In genomic region chr8:125395032-125395431, GRCm38 (mm10) we compare ENCODE assay signal across 16 mouse cellular contexts.
DNase-seq lines count a peak whose midpoint lies in the region; ATAC-seq and TF ChIP-seq lines count a peak whose summit lies in the region.
"Had no signal": no experiment of that assay in that cellular context is flagged by ENCODE, and none has a peak within 500 bp of the region (broad histone marks: within the 10 kb centered on the region; RNA-seq: fewer than 3 reads in every experiment).

No protein-coding gene starts in this region.

- intact Hi-C loops in left cerebral cortex, postnatal 4 days (cut with DNase I), result no loop called here
- intact Hi-C loops in left cerebral cortex, postnatal 25 days (cut with DNase I), result no loop called here
- intact Hi-C loops in gastrocnemius, postnatal 14 days (cut with DNase I; ENCODE audit: low total_unique reads), result no loop called here

- TF ChIP-seq EP300 in stomach, postnatal 0 days (optimal IDR thresholded peaks at IDR 0.05), result no peak

- no peak overlapping the region for H3K4me2 ChIP-seq in embryonic facial prominence, embryonic 14.5 days (ENCODE audit: low read depth, low read length)
- no peak overlapping the region for H3K4me2 ChIP-seq in stomach, postnatal 0 days (replicated peaks; ENCODE audit: low read depth)
- H3K4me2 ChIP-seq: neural tube, embryonic 13.5 days had no signal

- no peaks in the 10 kb centered on the region for H3K9me3 ChIP-seq in embryonic facial prominence, embryonic 14.5 days (ENCODE audit: control insufficient read depth, low read length)
- no peaks in the 10 kb centered on the region for H3K9me3 ChIP-seq in embryonic facial prominence, embryonic 10.5 days
- H3K9me3 ChIP-seq in stomach, postnatal 0 days (ENCODE audit: control insufficient read depth, low read length), result no peaks in the 10 kb centered on the region
- H3K9me3 ChIP-seq: heart, embryonic 10.5 days; neural tube, embryonic 13.5 days had no signal

- DNase-seq in embryonic facial prominence, embryonic 14.5 days (ENCODE audit: low spot score), result no peak
- no peak for DNase-seq in embryonic facial prominence, embryonic 10.5 days (ENCODE audit: low spot score)
- peak; percentile 90 for DNase-seq in left cerebral cortex, postnatal 4 days
- DNase-seq in left cerebral cortex, postnatal 25 days (ENCODE audit: low spot score in 2 of 2), result no peak
- peak; percentile 73 to 81 for DNase-seq in cerebellum, postnatal 25 days
- DNase-seq in gastrocnemius, postnatal 14 days, result no peak
- no peak for DNase-seq in layer of hippocampus, postnatal 36 days
- no peak for DNase-seq in stomach, postnatal 0 days (ENCODE audit: low spot score)
- DNase-seq: adrenal gland, postnatal 14 days; gastrocnemius, postnatal 10 days; kidney, adult 18-20 months; kidney, postnatal 25 days had no signal

- no peak overlapping the region for H3K4me3 ChIP-seq in embryonic facial prominence, embryonic 14.5 days (ENCODE audit: low read depth, low read length)
- no peak overlapping the region for H3K4me3 ChIP-seq in embryonic facial prominence, embryonic 10.5 days
- H3K4me3 ChIP-seq in stomach, postnatal 0 days (ENCODE audit: low read depth, low read length), result no peak overlapping the region
- H3K4me3 ChIP-seq: heart, embryonic 10.5 days; neural tube, embryonic 13.5 days had no signal

- TF ChIP-seq CTCF in stomach, postnatal 0 days (IDR thresholded peaks at IDR 0.05; ENCODE audit: low read depth), result no peak

- peak; percentile 20; the same call in 1 of the 2 replicates for ATAC-seq in embryonic facial prominence, embryonic 14.5 days (ENCODE audit: low read depth)
- no peak for ATAC-seq in stomach, postnatal 0 days (ENCODE audit: low FRiP score, low TSS enrichment)
- ATAC-seq: lung, postnatal 0 days had no signal

- no peak overlapping the region for H3K27ac ChIP-seq in embryonic facial prominence, embryonic 14.5 days (replicated peaks; ENCODE audit: low read depth, low read length)
- H3K27ac ChIP-seq in embryonic facial prominence, embryonic 10.5 days (replicated peaks), result no peak overlapping the region
- no peak overlapping the region for H3K27ac ChIP-seq in stomach, postnatal 0 days (replicated peaks)
- H3K27ac ChIP-seq: heart, embryonic 10.5 days; liver, embryonic 14.5 days; neural tube, embryonic 13.5 days had no signal

- H3K36me3 ChIP-seq in embryonic facial prominence, embryonic 14.5 days (ENCODE audit: control insufficient read depth, insufficient read depth, low read length), result no peaks in the 10 kb centered on the region
- no peaks in the 10 kb centered on the region for H3K36me3 ChIP-seq in embryonic facial prominence, embryonic 10.5 days (replicated peaks)
- H3K36me3 ChIP-seq in stomach, postnatal 0 days (ENCODE audit: control insufficient read depth, insufficient read depth, low read length), result no peaks in the 10 kb centered on the region
- H3K36me3 ChIP-seq: heart, embryonic 10.5 days; neural tube, embryonic 13.5 days had no signal

- H3K27me3 ChIP-seq in embryonic facial prominence, embryonic 14.5 days (replicated peaks; ENCODE audit: control insufficient read depth, insufficient read depth, low read length), result no peaks in the 10 kb centered on the region
- H3K27me3 ChIP-seq in embryonic facial prominence, embryonic 10.5 days (replicated peaks; ENCODE audit: low read depth, poor library complexity, severe bottlenecking), result peaks cover 7% of the 10 kb centered on the region; the same call in 1 of the 2 replicates
- H3K27me3 ChIP-seq in stomach, postnatal 0 days (ENCODE audit: control insufficient read depth, insufficient read depth, low read length), result no peaks in the 10 kb centered on the region
- H3K27me3 ChIP-seq: neural tube, embryonic 13.5 days had no signal

- H3K9ac ChIP-seq in embryonic facial prominence, embryonic 14.5 days (ENCODE audit: low read depth, low read length), result no peak overlapping the region
- H3K9ac ChIP-seq in stomach, postnatal 0 days (ENCODE audit: low read length), result no peak overlapping the region
- H3K9ac ChIP-seq: liver, embryonic 14.5 days; neural tube, embryonic 13.5 days had no signal

- peaks cover 3% of the 10 kb centered on the region; the same call in 1 of the 2 replicates for H3K4me1 ChIP-seq in embryonic facial prominence, embryonic 14.5 days (ENCODE audit: control insufficient read depth, insufficient read depth, low read length)
- H3K4me1 ChIP-seq in embryonic facial prominence, embryonic 10.5 days, result peaks cover 16% of the 10 kb centered on the region
- no peaks in the 10 kb centered on the region for H3K4me1 ChIP-seq in stomach, postnatal 0 days (replicated peaks; ENCODE audit: control insufficient read depth, insufficient read depth)

- 77% methylated on average over 8 of the region's 8 CpGs for WGBS in embryonic facial prominence, embryonic 14.5 days
- WGBS in embryonic facial prominence, embryonic 10.5 days, result 91% methylated on average over 8 of the region's 8 CpGs
- WGBS in stomach, postnatal 0 days, result 72% methylated on average over 8 of the region's 8 CpGs

Comparison
In these comparisons a context has a peak if more than half of its experiments do, and no peak if none do; other contexts are left out.
1. DNase-seq: peak in left cerebral cortex, postnatal 4 days (single experiment) and cerebellum, postnatal 25 days (2 of 2); none in embryonic facial prominence, embryonic 14.5 days (single experiment), embryonic facial prominence, embryonic 10.5 days (single experiment), left cerebral cortex, postnatal 25 days (0 of 2), gastrocnemius, postnatal 14 days (single experiment), layer of hippocampus, postnatal 36 days (0 of 2) and stomach, postnatal 0 days (single experiment).